8 mouse cellular contexts compared by ENCODE assay signal in the genomic region with DNA sequence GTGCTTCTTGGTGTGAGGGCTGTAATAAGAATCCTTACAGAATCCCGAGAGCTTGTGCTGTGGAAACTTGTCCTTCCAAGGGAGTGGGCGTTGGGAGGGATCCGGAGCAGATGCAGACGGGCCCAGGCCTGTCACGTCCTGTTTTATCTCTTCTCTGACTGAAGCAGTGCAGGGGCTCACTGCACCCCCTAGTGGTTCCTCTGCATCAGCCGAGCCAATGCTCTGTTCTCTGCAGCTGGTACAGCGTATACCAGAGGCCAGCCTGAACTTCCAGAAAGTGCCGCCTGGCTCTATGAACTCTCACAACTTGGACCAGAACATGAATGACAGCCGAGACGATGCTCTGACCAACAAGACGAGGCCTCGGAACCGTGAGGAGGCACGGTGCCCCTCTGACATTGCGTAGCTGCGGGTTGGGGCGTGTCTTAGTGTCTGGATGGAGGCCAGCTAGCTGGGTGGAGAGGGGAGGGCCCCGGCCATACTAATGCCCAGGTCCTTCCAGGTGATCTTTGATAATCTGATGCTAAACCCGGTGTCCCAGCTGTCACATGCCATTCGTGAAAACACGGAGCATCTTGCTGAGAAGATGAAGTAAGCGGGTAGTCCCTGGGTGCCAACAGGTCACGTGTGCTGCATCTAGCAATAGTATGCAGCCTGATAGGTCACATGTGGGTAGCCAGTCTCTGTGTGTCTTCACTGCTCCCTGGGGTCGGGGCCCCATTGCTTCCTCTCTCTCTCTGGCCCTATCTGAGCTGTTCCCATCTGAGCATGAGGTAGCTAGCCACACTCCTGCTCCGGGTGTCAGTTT. TPM values are rescaled to one million over a fixed set of nuclear protein-coding genes. Genes with fewer than 3 reads are reported as not detected.
DNase-seq lines count a peak whose midpoint lies in the region; ATAC-seq and TF ChIP-seq lines count a peak whose summit lies in the region.

No protein-coding gene starts in this region.

- no peak overlapping the region for H3K4me2 ChIP-seq in forebrain, embryonic 16.5 days (ENCODE audit: low read length)
- no peak overlapping the region for H3K4me2 ChIP-seq in lung, embryonic 15.5 days

- ATAC-seq in forebrain, embryonic 16.5 days, result peak; percentile 79
- peak; percentile 75; the same call in 1 of the 2 replicates for ATAC-seq in lung, embryonic 15.5 days (ENCODE audit: borderline replicate concordance, extremely low read depth, low FRiP score, low TSS enrichment)

- intact Hi-C loops in heart, postnatal 36 days (cut with DNase I), result no loop called here

- no peak overlapping the region for H3K27ac ChIP-seq in ES-E14 (ENCODE audit: insufficient read depth, low read depth, low read length, poor library complexity, severe bottlenecking)
- no peak overlapping the region for H3K27ac ChIP-seq in forebrain, embryonic 16.5 days (ENCODE audit: low read length)
- peak overlapping the region; percentile 8; the same call in 1 of the 2 replicates for H3K27ac ChIP-seq in lung, embryonic 15.5 days

- DNase-seq in ES-E14 (ENCODE audit: low read depth, low spot score), result peak; percentile 70
- peak; percentile 73 for DNase-seq in cerebellum, adult 11-12 months
- peak; percentile 84 for DNase-seq in heart, postnatal 36 days
- DNase-seq in layer of hippocampus, adult 8-10 months (ENCODE audit: low spot score in 2 of 2), result peak; percentile 84 to 90
- peak; percentile 73 for DNase-seq in ovary, postnatal 36 days (ENCODE audit: low spot score)
- peak; percentile 87 for DNase-seq in thymus, postnatal 14 days

- in situ Hi-C loops in ES-E14 (cut with MboI; ENCODE audit: low sequenced_read_pairs in 2 of 2, unreplicated experiment in 2 of 2), result loop anchor here in 1 of 2 experiments (10.0 kb wide), 1 partner anchor 101 kb away; no protein-coding TSS in a partner anchor

- H3K27me3 ChIP-seq in forebrain, embryonic 16.5 days (replicated peaks; ENCODE audit: control insufficient read depth, insufficient read depth, low read length), result no peaks in the 10 kb centered on the region
- no peaks in the 10 kb centered on the region for H3K27me3 ChIP-seq in lung, embryonic 15.5 days

- H3K9me3 ChIP-seq in ES-E14 (ENCODE audit: control insufficient read depth, insufficient read depth, low read depth, low read length), result no peaks in the 10 kb centered on the region
- H3K9me3 ChIP-seq in forebrain, embryonic 16.5 days (ENCODE audit: control insufficient read depth, low read length), result no peaks in the 10 kb centered on the region
- no peaks in the 10 kb centered on the region for H3K9me3 ChIP-seq in lung, embryonic 15.5 days

- peaks cover 0 to 14% of the 10 kb centered on the region in 2 experiments; a peak in 2 of 4 replicates for H3K4me1 ChIP-seq in ES-E14 (ENCODE audit: control insufficient read depth in 2 of 2, insufficient read depth in 2 of 2, low read length in 2 of 2, poor library complexity in 1 of 2)
- peaks cover 9% of the 10 kb centered on the region for H3K4me1 ChIP-seq in forebrain, embryonic 16.5 days (replicated peaks; ENCODE audit: control insufficient read depth, insufficient read depth, low read length)
- H3K4me1 ChIP-seq in lung, embryonic 15.5 days, result peaks cover 18% of the 10 kb centered on the region; the same call in 1 of the 2 replicates

- peak overlapping the region; percentile 8; the same call in 1 of the 2 replicates for H3K9ac ChIP-seq in ES-E14 (ENCODE audit: insufficient read depth, low read depth, low read length, poor library complexity, severe bottlenecking)
- 0 out of 2 replicates have a peak overlapping the region, but pooled peaks have one; percentile 28 for H3K9ac ChIP-seq in forebrain, embryonic 16.5 days (replicated peaks; ENCODE audit: low read depth, low read length)
- H3K9ac ChIP-seq in lung, embryonic 15.5 days, result no peak overlapping the region

- H3K4me3 ChIP-seq in ES-E14 (ENCODE audit: insufficient read depth in 1 of 2, low read depth in 1 of 2, low read length in 2 of 2, poor library complexity in 1 of 2, severe bottlenecking in 1 of 2), result no peak overlapping the region
- no peak overlapping the region for H3K4me3 ChIP-seq in forebrain, embryonic 16.5 days (replicated peaks; ENCODE audit: low read length)
- no peak overlapping the region for H3K4me3 ChIP-seq in lung, embryonic 15.5 days

- H3K36me3 ChIP-seq in ES-E14 (ENCODE audit: control insufficient read depth, insufficient read depth, low read length, poor library complexity, severe bottlenecking), result peaks cover 14% of the 10 kb centered on the region
- peaks cover 2% of the 10 kb centered on the region; the same call in 1 of the 2 replicates for H3K36me3 ChIP-seq in forebrain, embryonic 16.5 days (ENCODE audit: control insufficient read depth, insufficient read depth)
- peaks cover 18% of the 10 kb centered on the region for H3K36me3 ChIP-seq in lung, embryonic 15.5 days

- WGBS in forebrain, embryonic 16.5 days, result 55% methylated on average over 25 of the region's 25 CpGs
- 46% methylated on average over 25 of the region's 25 CpGs for WGBS in lung, embryonic 15.5 days

TF ChIP-seq in ES-E14, 5 proteins besides CTCF, POLR2A, EP300 and RAD21:
- no peak for TF ChIP-seq CHD2 (IDR thresholded peaks at IDR 0.05; ENCODE audit: low read depth, low read length)
- TF ChIP-seq HCFC1 (IDR thresholded peaks at IDR 0.05; ENCODE audit: borderline replicate concordance, insufficient read depth, low read length), result no peak
- no peak for TF ChIP-seq MAFK (IDR thresholded peaks at IDR 0.05; ENCODE audit: insufficient read depth, low read depth, low read length)
- no peak for TF ChIP-seq ZC3H11A (IDR thresholded peaks at IDR 0.05; ENCODE audit: borderline replicate concordance, low read depth, low read length)
- TF ChIP-seq ZNF384 (IDR thresholded peaks at IDR 0.05; ENCODE audit: low read depth, low read length), result no peak

RNA-seq across cellular contexts. Expression of a gene that starts 17.1 kb away (rescaled TPM):
- total RNA-seq in ES-E14 (2012; rRNA removed), result 2.4 and 4.7 TPM in 2 replicates
- polyA plus RNA-seq in forebrain, embryonic 16.5 days (2015; fragmentation: Nextera tagmentation; extraction: Ambion mirVana), result 4.0 and 5.3 TPM in 2 replicates
- 1 to 10 TPM; 6.1 to 8.9 TPM for total RNA-seq in heart, postnatal 36 days (2021)
- 10 to 100 TPM in 2 of 4 experiments, 1 to 10 TPM in 2; 7.3 to 36.6 (median 21.0) TPM for total RNA-seq in layer of hippocampus, adult 8-10 months (2022)
- 12.7 and 17.9 TPM in 2 replicates for polyA plus RNA-seq in lung, embryonic 15.5 days (2015; fragmentation: Nextera tagmentation; extraction: Ambion mirVana)

RNA-seq across cellular contexts. Expression of a gene that starts 23.1 kb away (rescaled TPM):
- total RNA-seq in ES-E14 (2012; rRNA removed), result 46.1 and 47.7 TPM in 2 replicates
- polyA plus RNA-seq in forebrain, embryonic 16.5 days (2015; fragmentation: Nextera tagmentation; extraction: Ambion mirVana), result 18.8 and 22.9 TPM in 2 replicates
- total RNA-seq in heart, postnatal 36 days (2021), result 10 to 100 TPM in 1 of 2 experiments, 1 to 10 TPM in 1; 9.2 to 11.3 TPM
- total RNA-seq in layer of hippocampus, adult 8-10 months (2022), result 100 to 1,000 TPM; 190 to 216 (median 203) TPM
- polyA plus RNA-seq in lung, embryonic 15.5 days (2015; fragmentation: Nextera tagmentation; extraction: Ambion mirVana), result 18.6 and 20.8 TPM in 2 replicates

RNA-seq across cellular contexts. Expression of a gene that starts 59.1 kb away (rescaled TPM):
- 22.8 and 25.2 TPM in 2 replicates for total RNA-seq in ES-E14 (2012; rRNA removed)
- 1.2 TPM in 2 replicates for polyA plus RNA-seq in forebrain, embryonic 16.5 days (2015; fragmentation: Nextera tagmentation; extraction: Ambion mirVana)
- total RNA-seq in heart, postnatal 36 days (2021), result 10 to 100 TPM; 14.1 to 20.2 TPM
- total RNA-seq in layer of hippocampus, adult 8-10 months (2022), result 10 to 100 TPM in 2 of 4 experiments, 1 to 10 TPM in 2; 4.7 to 11.9 (median 8.2) TPM
- 0.72 and 0.98 TPM in 2 replicates for polyA plus RNA-seq in lung, embryonic 15.5 days (2015; fragmentation: Nextera tagmentation; extraction: Ambion mirVana)
